Mouse (Mus musculus): ENCODE data around the gene Ankrd2.

DNA sequence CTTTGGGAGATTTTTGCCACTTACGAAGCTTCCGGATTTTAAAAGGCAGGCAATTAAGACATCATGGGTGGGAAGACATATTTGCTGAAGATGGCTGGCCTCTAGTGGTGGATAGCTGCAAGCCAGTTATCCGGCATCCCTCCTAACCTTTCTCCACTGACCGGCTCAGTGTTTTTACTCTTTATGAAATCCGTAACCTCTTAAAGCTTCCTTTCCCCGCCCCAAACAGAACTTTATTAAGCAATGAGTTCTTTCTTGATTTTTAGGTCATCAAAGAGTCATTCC, 33.4 kb downstream of the Ankrd2 start:
- TF ChIP-seq CTCF (IDR thresholded peaks at IDR 0.05; ENCODE audit: borderline replicate concordance, extremely low read depth, insufficient read depth, insufficient read length) (peak; percentile 51; the same call in 1 of the 2 replicates), POLR2A (IDR thresholded peaks at IDR 0.05; ENCODE audit: borderline replicate concordance, extremely low read depth, insufficient read depth, insufficient read length, poor library complexity, severe bottlenecking) (no peak)

Measured in brain, embryonic 14.5 days (tissue).